Comparison of ENCODE assay signal across 24 mouse cellular contexts in the genomic region with DNA sequence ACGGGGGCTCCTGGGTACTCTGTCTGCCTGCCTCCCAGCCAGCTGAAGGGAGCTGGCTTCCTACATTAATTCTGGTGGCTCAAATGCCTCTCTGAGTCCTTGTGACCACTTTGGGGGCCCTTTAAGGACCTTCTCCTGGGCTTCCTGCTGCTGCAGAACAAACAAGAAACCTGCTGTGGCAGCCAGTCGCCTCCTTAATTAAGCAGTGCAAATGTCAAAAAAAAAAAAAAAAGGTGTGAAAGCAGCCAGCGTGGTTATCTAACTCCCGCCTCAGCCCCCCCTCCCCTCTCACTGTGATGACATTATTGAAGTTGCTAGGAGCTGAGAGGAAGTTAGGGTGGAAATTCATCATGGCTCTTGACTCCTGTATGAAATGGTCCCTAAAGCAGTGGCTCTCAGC.
DNase-seq lines count a peak whose midpoint lies in the region; ATAC-seq and TF ChIP-seq lines count a peak whose summit lies in the region.
"Had no signal": no experiment of that assay in that cellular context is flagged by ENCODE, and none has a peak within 500 bp of the region (broad histone marks: within the 10 kb centered on the region; RNA-seq: fewer than 3 reads in every experiment).

No protein-coding gene starts in this region.

- H3K9ac ChIP-seq in lung, embryonic 14.5 days, result no peak overlapping the region
- H3K9ac ChIP-seq: hindbrain, embryonic 15.5 days; limb, embryonic 13.5 days; liver, embryonic 13.5 days had no signal

- ATAC-seq in lung, embryonic 14.5 days (ENCODE audit: insufficient read depth), result no peak
- ATAC-seq: intestine, embryonic 16.5 days had no signal

- no peaks in the 10 kb centered on the region for H3K4me1 ChIP-seq in lung, embryonic 14.5 days (ENCODE audit: insufficient read depth)
- H3K4me1 ChIP-seq: limb, embryonic 13.5 days; liver, embryonic 13.5 days had no signal

- DNase-seq in lung, embryonic 14.5 days, result peak; percentile 21
- no peak for DNase-seq in lung, postnatal 14 days
- DNase-seq in CD4-positive, CD25-positive, alpha-beta regulatory T cell, adult 2 months (ENCODE audit: low read depth, low spot score), result peak; percentile 51
- peak; percentile 63 for DNase-seq in brain, embryonic 14.5 days (ENCODE audit: low read depth)
- DNase-seq in lung, postnatal 36 days, result peak; percentile 12
- no peak for DNase-seq in kidney, postnatal 10 days
- no peak for DNase-seq in embryo, embryonic 11 days
- DNase-seq: adrenal gland, postnatal 25 days; cerebellum, adult 11 months; cerebellum, adult 9-11 months; gastrocnemius, postnatal 14 days; heart, adult 11 months; kidney, adult 9 months; kidney, postnatal 36 days; layer of hippocampus, postnatal 36 days; liver, embryonic 13.5 days; right cerebral cortex, postnatal 14 days had no signal

- no peak overlapping the region for H3K27ac ChIP-seq in lung, embryonic 14.5 days (ENCODE audit: low read depth)
- H3K27ac ChIP-seq: embryonic facial prominence, embryonic 10.5 days; hindbrain, embryonic 15.5 days; limb, embryonic 13.5 days; liver, embryonic 13.5 days; macrophage; stomach, postnatal 0 days had no signal

- WGBS in lung, embryonic 14.5 days, result 7% methylated on average over 4 of the region's 4 CpGs

- TF ChIP-seq CTCF in lung, embryonic 14.5 days (IDR thresholded peaks at IDR 0.05; ENCODE audit: low read depth), result no peak
- no peak for TF ChIP-seq CTCF in brain, embryonic 14.5 days (IDR thresholded peaks at IDR 0.05; ENCODE audit: borderline replicate concordance, extremely low read depth, insufficient read depth, insufficient read length)

- H3K9me3 ChIP-seq in lung, embryonic 14.5 days (ENCODE audit: low read depth, low read length), result no peaks in the 10 kb centered on the region
- H3K9me3 ChIP-seq: embryonic facial prominence, embryonic 10.5 days; hindbrain, embryonic 15.5 days; limb, embryonic 13.5 days had no signal

- H3K4me2 ChIP-seq in lung, embryonic 14.5 days, result no peak overlapping the region
- H3K4me2 ChIP-seq: heart, embryonic 11.5 days; hindbrain, embryonic 15.5 days; limb, embryonic 13.5 days; liver, embryonic 13.5 days had no signal

- no peak for TF ChIP-seq POLR2A in brain, embryonic 14.5 days (IDR thresholded peaks at IDR 0.05; ENCODE audit: borderline replicate concordance, extremely low read depth, insufficient read depth, insufficient read length, poor library complexity, severe bottlenecking)

- H3K36me3 ChIP-seq in lung, embryonic 14.5 days (ENCODE audit: insufficient read depth), result no peaks in the 10 kb centered on the region
- H3K36me3 ChIP-seq: embryonic facial prominence, embryonic 10.5 days; hindbrain, embryonic 15.5 days; limb, embryonic 13.5 days; liver, embryonic 13.5 days had no signal

- no peak overlapping the region for H3K4me3 ChIP-seq in lung, embryonic 14.5 days (ENCODE audit: low read depth, low read length)
- H3K4me3 ChIP-seq: embryonic facial prominence, embryonic 10.5 days; hindbrain, embryonic 15.5 days; limb, embryonic 13.5 days; liver, embryonic 13.5 days had no signal

- H3K27me3 ChIP-seq in lung, embryonic 14.5 days (ENCODE audit: insufficient read depth, low read length), result no peaks in the 10 kb centered on the region
- H3K27me3 ChIP-seq: hindbrain, embryonic 15.5 days; liver, embryonic 13.5 days had no signal

Comparison
In these comparisons a context has a peak if more than half of its experiments do, and no peak if none do; other contexts are left out.
1. DNase-seq: peak in lung, embryonic 14.5 days (single experiment), CD4-positive, CD25-positive, alpha-beta regulatory T cell, adult 2 months (single experiment), brain, embryonic 14.5 days (single experiment) and lung, postnatal 36 days (single experiment); none in lung, postnatal 14 days (single experiment), kidney, postnatal 10 days (single experiment) and embryo, embryonic 11 days (single experiment).